Mouse (Mus musculus) kidney, postnatal 0 days (tissue): Measurements from ENCODE around the gene Arhgef10l. TPM values are rescaled to one million over a fixed set of nuclear protein-coding genes. Genes with fewer than 3 reads are reported as not detected.

Source experiments
- ATAC-seq: fragments of 200-750 bp; cut with Nextera tagmentation; replicated peaks from 2 replicates; pipeline ENCODE4 v1.8.0; 2017; ENCODE audit warnings: low read depth, moderate number of reproducible peaks, moderate TSS enrichment, moderate library complexity; ENCODE audit not compliant: low FRiP score
- DNase-seq: peaks from one replicate; pipeline ENCODE4 v3.0.0-alpha.2; 2016; ENCODE audit warnings: low spot score
- H3K27ac ChIP-seq: fragments of 300-500 bp; sonication (generic); 2 replicates; pipeline ENCODE4 v1.5.1; 2014; ENCODE audit warnings: mild to moderate bottlenecking
- H3K27me3 ChIP-seq: fragments of 300-500 bp; sonication (generic); 2 replicates; pipeline ENCODE4 v1.6.1; 2014; ENCODE audit warnings: low read length, mixed read lengths; ENCODE audit not compliant: insufficient read depth
- H3K36me3 ChIP-seq: fragments of 300-500 bp; sonication (generic); 2 replicates; pipeline ENCODE4 v1.6.1; 2014; ENCODE audit warnings: low read length, mixed read lengths; ENCODE audit not compliant: insufficient read depth
- H3K4me1 ChIP-seq: fragments of 300-500 bp; sonication (generic); replicated peaks from 2 replicates; pipeline ENCODE4 v1.6.1; 2014; ENCODE audit warnings: antibody characterized with exemption, low read length, mixed read lengths; ENCODE audit not compliant: insufficient read depth
- H3K4me2 ChIP-seq: fragments of 300-500 bp; sonication (generic); 2 replicates; pipeline ENCODE4 v1.6.1; 2014; ENCODE audit warnings: mild to moderate bottlenecking, low read length, moderate library complexity, mixed read lengths
- H3K4me3 ChIP-seq: fragments of 300-500 bp; sonication (generic); replicated peaks from 2 replicates; pipeline ENCODE4 v1.5.1; 2014; ENCODE audit warnings: low read depth, low read length
- H3K9ac ChIP-seq: fragments of 300-500 bp; sonication (generic); 2 replicates; pipeline ENCODE4 v1.6.1; 2014; ENCODE audit warnings: low read depth, low read length
- H3K9me3 ChIP-seq: fragments of 300-500 bp; sonication (generic); replicated peaks from 2 replicates; pipeline ENCODE4 v1.6.1; 2016; ENCODE audit warnings: low read length, inconsistent platforms, mixed read lengths
- CTCF ChIP-seq: IDR thresholded peaks from 2 replicates; pipeline ENCODE4 v1.5.1; 2016; ENCODE audit warnings: antibody characterized with exemption, low read depth, mild to moderate bottlenecking, moderate library complexity
- WGBS: fragments of 180-500 bp; shearing (Covaris S2); extraction: QIAGEN DNeasy Blood & Tissue Kit; methylation state at CpG from one replicate; pipeline ENCODE4 v1.1.7; 2014; 5-methylcytosine and 5-hydroxymethylcytosine counted together
- polyA plus RNA-seq: library from polyadenylated mRNA; unstranded; fragments of >200 nt; fragmentation: Nextera tagmentation; extraction: Ambion mirVana; gene quantifications from 2 replicates; pipeline ENCODE4 v1.2.1, GENCODE M21; 2015

The Arhgef10l gene
- polyA plus RNA-seq, 1 experiment from 2014 or later, result 21.2 TPM

- no peak for ATAC-seq
- Histone ChIP-seq H3K27me3 (no peaks in the 10 kb centered on the region), H3K4me1 (peaks cover 21% of the 10 kb centered on the region), H3K9me3 (no peaks in the 10 kb centered on the region), H3K27ac (0 out of 2 replicates have a peak overlapping the region, but pooled peaks have one; percentile 5), H3K4me3 (no peak overlapping the region), H3K4me2 (no peak overlapping the region), H3K9ac (no peak overlapping the region), H3K36me3 (no peaks in the 10 kb centered on the region)
- WGBS, result 30% methylated on average over 14 of the region's 14 CpGs
- DNase-seq, result peak; percentile 36
- TF ChIP-seq CTCF, result no peak
Measured at GRCm38 (mm10) chr4:140653835-140654583, 11.8 kb downstream of the Arhgef10l start.

- no peak overlapping the region for H3K4me2 ChIP-seq
- no peak for DNase-seq
- H3K27me3 ChIP-seq, result no peaks in the 10 kb centered on the region
- ATAC-seq, result no peak
- WGBS, result 40% methylated on average over 1 of the region's 1 CpGs
- H3K4me1 ChIP-seq, result peaks cover 8% of the 10 kb centered on the region
- no peak overlapping the region for H3K27ac ChIP-seq
- no peak overlapping the region for H3K4me3 ChIP-seq
- no peaks in the 10 kb centered on the region for H3K36me3 ChIP-seq
- no peaks in the 10 kb centered on the region for H3K9me3 ChIP-seq
- H3K9ac ChIP-seq, result no peak overlapping the region
- TF ChIP-seq CTCF, result no peak
Measured at GRCm38 (mm10) chr4:140649731-140650130, 16.1 kb downstream of the Arhgef10l start.

DNA sequence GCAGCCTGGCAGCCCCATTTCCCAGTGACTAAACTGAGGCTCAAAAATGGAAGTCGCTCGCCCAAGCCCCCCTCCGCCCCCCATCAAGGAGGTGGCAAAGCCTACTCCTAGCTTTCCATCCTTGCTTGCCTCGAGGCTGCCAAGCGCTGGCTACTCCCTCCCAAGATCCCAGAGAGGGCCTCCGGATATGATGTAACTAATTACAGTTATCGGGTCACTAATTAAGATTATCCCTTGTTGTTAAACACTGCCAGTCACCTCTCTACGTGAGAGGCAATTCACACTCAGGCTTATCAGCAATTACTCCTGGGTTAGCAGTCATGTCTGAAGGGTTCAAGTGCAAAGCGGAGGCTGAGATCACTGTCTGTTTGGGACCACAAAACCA lies 16.6 kb downstream of the Arhgef10l start:
- peak overlapping the region; percentile 90 for H3K4me2 ChIP-seq
- no peak for TF ChIP-seq CTCF
- no peaks in the 10 kb centered on the region for H3K36me3 ChIP-seq
- no peaks in the 10 kb centered on the region for H3K27me3 ChIP-seq
- WGBS, result 20% methylated on average over 9 of the region's 9 CpGs
- H3K9me3 ChIP-seq, result no peaks in the 10 kb centered on the region
- 0 out of 2 replicates have a peak, but pooled peaks have one; percentile 5 for ATAC-seq
- peak overlapping the region; percentile 81 for H3K9ac ChIP-seq
- H3K4me3 ChIP-seq, result peak overlapping the region; percentile 59
- H3K27ac ChIP-seq, result peak overlapping the region; percentile 83
- peaks cover 8% of the 10 kb centered on the region for H3K4me1 ChIP-seq
- DNase-seq, result peak; percentile 31

DNA sequence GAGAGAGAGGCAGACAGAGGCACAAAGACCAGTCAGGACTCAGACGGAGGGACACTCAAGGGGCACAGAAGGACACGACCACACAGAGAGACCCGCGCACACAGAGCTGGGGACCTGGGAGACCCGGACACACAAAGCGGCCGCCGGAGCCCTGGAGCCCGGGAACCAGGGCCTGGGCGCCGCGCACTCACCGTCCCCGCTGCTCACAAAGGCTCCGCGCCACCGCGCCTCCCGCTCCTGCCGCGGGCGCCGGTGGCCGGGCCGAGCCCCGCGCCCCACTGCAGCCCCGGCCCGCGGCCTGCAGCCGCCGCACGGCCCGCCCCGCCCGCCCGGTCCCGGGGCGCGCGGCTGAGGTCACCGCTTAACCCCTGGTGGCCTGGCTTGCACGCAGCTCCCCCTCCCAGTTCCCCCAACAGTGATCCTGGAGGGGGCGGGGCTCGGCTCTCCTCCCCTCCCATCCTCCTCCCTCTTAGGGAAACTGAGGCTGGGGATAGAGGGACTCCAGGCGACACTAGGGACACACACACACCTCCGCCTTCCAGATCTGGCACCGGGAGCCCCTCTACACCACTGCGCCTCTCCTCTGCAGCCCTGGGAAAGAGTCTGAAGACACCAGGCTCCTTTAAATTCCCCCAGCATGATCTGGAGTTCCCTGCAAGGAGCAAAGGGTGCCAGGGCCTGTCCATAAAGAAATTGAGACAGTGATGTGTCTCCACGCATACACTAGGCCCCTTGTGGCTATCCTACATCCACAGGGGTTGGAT lies 17.2 kb downstream of the Arhgef10l start:
- 0 out of 2 replicates have a peak, but pooled peaks have one; percentile 2 for TF ChIP-seq CTCF
- peak overlapping the region; percentile 90 for H3K4me2 ChIP-seq
- peak overlapping the region; percentile 83 for H3K27ac ChIP-seq
- no peaks in the 10 kb centered on the region for H3K36me3 ChIP-seq
- peaks cover 8% of the 10 kb centered on the region for H3K4me1 ChIP-seq
- no peaks in the 10 kb centered on the region for H3K9me3 ChIP-seq
- H3K4me3 ChIP-seq, result peak overlapping the region; percentile 59
- peak overlapping the region; percentile 81 for H3K9ac ChIP-seq
- ATAC-seq (peak; percentile 51), DNase-seq (peak; percentile 51)
- WGBS, result under 1% methylated on average over 44 of the region's 50 CpGs
- H3K27me3 ChIP-seq, result no peaks in the 10 kb centered on the region

GRCm38 (mm10) chr4:140647711-140648421 lies 17.9 kb downstream of the Arhgef10l start:
- Histone ChIP-seq H3K9ac (peak overlapping the region; percentile 81), H3K36me3 (no peaks in the 10 kb centered on the region), H3K4me1 (peaks cover 8% of the 10 kb centered on the region), H3K27me3 (no peaks in the 10 kb centered on the region), H3K27ac (peak overlapping the region; percentile 83), H3K4me2 (peak overlapping the region; percentile 90), H3K9me3 (no peaks in the 10 kb centered on the region), H3K4me3 (peak overlapping the region; percentile 59)
- no peak for DNase-seq
- 6% methylated on average over 12 of the region's 12 CpGs for WGBS
- ATAC-seq, result no peak; the same call in 1 of the 2 replicates
- no peak for TF ChIP-seq CTCF

DNA sequence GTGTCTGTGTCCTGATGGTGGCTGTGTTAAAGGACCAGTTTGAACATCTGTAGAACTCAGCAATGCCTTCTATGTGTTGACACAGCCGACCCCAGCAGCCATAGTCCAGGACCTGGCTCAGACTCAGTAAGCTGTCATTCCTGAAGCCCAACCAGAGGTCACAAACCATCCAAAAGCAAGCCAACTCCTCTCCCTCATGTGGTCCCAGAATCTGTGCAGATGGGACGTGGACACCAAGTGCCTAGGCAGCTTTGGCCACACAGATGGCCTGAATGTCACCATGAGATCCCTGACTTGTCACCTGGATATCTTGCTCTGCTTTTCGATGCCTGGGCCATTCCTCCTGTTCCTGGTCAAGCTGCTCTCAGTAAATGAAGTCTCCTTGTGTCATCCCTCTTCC lies 20.2 kb downstream of the Arhgef10l start:
- no peak for DNase-seq
- peaks cover 16% of the 10 kb centered on the region for H3K4me1 ChIP-seq

More for the DNA sequence above, 20.2 kb downstream of the Arhgef10l start:
- H3K4me2 ChIP-seq, result no peak overlapping the region
- H3K27ac ChIP-seq, result no peak overlapping the region
- WGBS, result 77% methylated on average over 3 of the region's 3 CpGs
- no peaks in the 10 kb centered on the region for H3K9me3 ChIP-seq
- no peak for TF ChIP-seq CTCF
- no peak for ATAC-seq
- H3K4me3 ChIP-seq, result no peak overlapping the region
- H3K27me3 ChIP-seq, result no peaks in the 10 kb centered on the region
- no peaks in the 10 kb centered on the region for H3K36me3 ChIP-seq
- no peak overlapping the region for H3K9ac ChIP-seq
